Mouse (Mus musculus): ENCODE data around the gene Ablim1.

DNA sequence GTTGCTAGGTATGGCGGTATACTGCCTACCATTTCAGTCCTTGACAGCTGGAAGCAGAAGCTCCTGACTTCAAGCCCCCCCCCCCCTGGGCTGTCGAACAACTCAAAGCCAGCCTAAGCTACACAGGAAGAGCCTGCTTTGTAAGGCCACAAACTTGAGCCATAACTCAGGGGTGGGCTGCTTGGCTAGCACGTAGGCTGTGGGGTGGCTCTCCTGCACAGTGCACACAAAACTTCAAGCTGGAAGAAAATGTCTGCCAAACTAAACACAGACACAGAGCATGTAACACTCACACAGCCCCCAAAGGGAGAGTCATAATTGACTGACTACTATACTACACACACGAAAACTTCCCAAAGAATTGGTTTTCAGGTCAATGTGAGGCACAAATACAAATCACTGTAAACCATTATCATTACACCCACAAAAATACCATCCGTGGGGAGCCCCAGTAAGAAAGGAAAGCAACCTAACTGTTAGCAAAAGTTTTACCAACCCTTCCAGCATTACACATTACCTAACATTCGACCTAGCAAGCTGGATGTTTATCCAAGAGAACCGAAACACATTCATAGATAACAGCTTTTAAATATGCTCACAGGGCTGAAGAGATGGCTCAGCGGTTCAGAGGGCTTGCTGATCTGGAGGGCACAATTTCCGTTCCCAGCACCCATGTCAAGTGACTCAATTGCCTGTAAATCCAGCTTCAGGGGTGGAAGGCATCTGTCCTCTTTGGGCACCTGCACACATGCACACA lies 61.8 kb downstream of the Ablim1 start:
- TF ChIP-seq CTCF (IDR thresholded peaks at IDR 0.05; ENCODE audit: insufficient read depth, low read depth, low read length) (no peak), POLR2A (IDR thresholded peaks at IDR 0.05; ENCODE audit: insufficient read depth, low read depth, low read length) (no peak)
